Mouse (Mus musculus) hindbrain, embryonic 16.5 days (tissue): ENCODE data around the gene Diras1. TPM values are rescaled to one million over a fixed set of nuclear protein-coding genes. Genes with fewer than 3 reads are reported as not detected.
"Not testable (repeated sequence)": the region's sequence is repeated elsewhere in the genome, so short reads cannot be mapped to it uniquely, and the experiment has no call there.

Experiments used
- ATAC-seq: fragments of 200-750 bp; cut with Nextera tagmentation; 2 replicates; pipeline ENCODE4 v1.8.0; 2017; ENCODE audit warnings: moderate TSS enrichment, moderate library complexity
- H3K27ac ChIP-seq: fragments of 300-500 bp; sonication (generic); 2 replicates; pipeline ENCODE4 v1.5.1; 2014; ENCODE audit warnings: low read depth, mild to moderate bottlenecking, control low read depth, low read length, moderate library complexity
- H3K27me3 ChIP-seq: fragments of 300-500 bp; sonication (generic); replicated peaks from 2 replicates; pipeline ENCODE4 v1.6.1; 2014; ENCODE audit warnings: low read length; ENCODE audit not compliant: control insufficient read depth, insufficient read depth
- H3K36me3 ChIP-seq: fragments of 300-500 bp; sonication (generic); 2 replicates; pipeline ENCODE4 v1.6.1; 2014; ENCODE audit warnings: mild to moderate bottlenecking, low read length, moderate library complexity, mixed read lengths; ENCODE audit not compliant: control insufficient read depth, insufficient read depth
- H3K4me1 ChIP-seq: fragments of 300-500 bp; sonication (generic); 2 replicates; pipeline ENCODE4 v1.6.1; 2014; ENCODE audit warnings: low read depth, low read length; ENCODE audit not compliant: control insufficient read depth, insufficient read depth
- H3K4me2 ChIP-seq: fragments of 300-500 bp; sonication (generic); 2 replicates; pipeline ENCODE4 v1.6.1; 2014; ENCODE audit warnings: mild to moderate bottlenecking, low read length, control low read depth, moderate library complexity
- H3K4me3 ChIP-seq: fragments of 300-500 bp; sonication (generic); 2 replicates; pipeline ENCODE4 v1.5.1; 2014; ENCODE audit warnings: mild to moderate bottlenecking, low read length, control low read depth, moderate library complexity
- H3K9ac ChIP-seq: fragments of 300-500 bp; sonication (generic); 2 replicates; pipeline ENCODE4 v1.6.1; 2014; ENCODE audit warnings: low read depth, mild to moderate bottlenecking, control low read depth, low read length, moderate library complexity
- H3K9me3 ChIP-seq: fragments of 300-500 bp; sonication (generic); 2 replicates; pipeline ENCODE4 v1.6.1; 2014; ENCODE audit warnings: mild to moderate bottlenecking, low read length, moderate library complexity; ENCODE audit not compliant: control insufficient read depth
- WGBS: fragments of 180-500 bp; shearing (Covaris S2); extraction: QIAGEN DNeasy Blood & Tissue Kit; methylation state at CpG from one replicate; pipeline ENCODE4 v1.1.7; 2014; 5-methylcytosine and 5-hydroxymethylcytosine counted together
- polyA plus RNA-seq: library from polyadenylated mRNA; unstranded; fragments of >200 nt; fragmentation: Nextera tagmentation; extraction: Ambion mirVana; gene quantifications from 2 replicates; pipeline ENCODE4 v1.2.1, GENCODE M21; 2015

Gene Diras1
- 74.4 and 81.7 TPM in 2 replicates for polyA plus RNA-seq

- H3K27ac ChIP-seq, result peak within 1 kb of the TSS; percentile 29
- WGBS, result 42% methylated on average over 12 of the region's 12 CpGs
- peak; percentile 10; the same call in 1 of the 2 replicates for ATAC-seq
- peaks cover 9% of the 10 kb centered on the region for H3K36me3 ChIP-seq
- H3K4me2 ChIP-seq, result peak within 1 kb of the TSS; percentile 91
- H3K9me3 ChIP-seq, result no peaks in the 10 kb centered on the region
- H3K4me1 ChIP-seq, result peaks cover 13% of the 10 kb centered on the region
- H3K27me3 ChIP-seq, result peaks cover 2% of the 10 kb centered on the region
- H3K9ac ChIP-seq, result peak within 1 kb of the TSS; percentile 94
- H3K4me3 ChIP-seq, result peak within 1 kb of the TSS; percentile 60
Observed at GRCm38 (mm10) chr10:81025639-81026275, at the start of gene Diras1. Gene Diras1, minus strand, starts transcription at chr10:81025662.

DNA sequence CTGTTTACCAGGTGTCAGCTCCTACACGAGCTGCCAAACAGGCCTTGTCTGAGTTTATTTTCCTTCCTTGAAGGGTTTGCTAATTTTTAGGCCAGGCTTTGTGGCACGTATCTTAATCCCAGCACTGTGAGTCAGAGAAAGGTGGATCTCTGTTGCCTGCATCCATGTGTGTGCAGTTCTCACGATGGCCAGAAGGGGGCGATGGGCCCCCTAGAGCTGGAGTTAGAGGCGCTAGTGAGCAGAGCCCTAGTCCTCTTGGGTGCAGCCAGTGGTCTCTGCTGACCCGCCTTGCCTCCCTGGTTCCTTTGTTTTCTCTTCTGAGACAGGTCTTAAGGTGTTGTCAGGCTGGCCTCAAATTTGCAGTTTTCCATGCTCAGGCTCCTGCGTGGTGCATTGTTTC, 48.0 kb upstream of the Diras1 start:
- H3K4me3 ChIP-seq, result no peak overlapping the region
- WGBS, result 72% methylated on average over 7 of the region's 7 CpGs
- H3K4me1 ChIP-seq, result peaks cover 18% of the 10 kb centered on the region
- no peak overlapping the region for H3K9ac ChIP-seq
- H3K9me3 ChIP-seq, result no peaks in the 10 kb centered on the region
- no peak for ATAC-seq
- H3K27me3 ChIP-seq, result no peaks in the 10 kb centered on the region
- H3K27ac ChIP-seq, result no peak overlapping the region
- H3K36me3 ChIP-seq, result peaks cover 31% of the 10 kb centered on the region
- H3K4me2 ChIP-seq, result no peak overlapping the region

- Histone ChIP-seq H3K4me3 (no peak overlapping the region), H3K9me3 (no peaks in the 10 kb centered on the region), H3K27me3 (no peaks in the 10 kb centered on the region), H3K36me3 (peaks cover 24% of the 10 kb centered on the region), H3K4me1 (peaks cover 18% of the 10 kb centered on the region), H3K4me2 (no peak overlapping the region), H3K9ac (no peak overlapping the region; the same call in 1 of the 2 replicates), H3K27ac (no peak overlapping the region)
- ATAC-seq, result no peak
- WGBS, result 89% methylated on average over 8 of the region's 8 CpGs
Observed at GRCm38 (mm10) chr10:81072290-81072689, 46.8 kb upstream of the Diras1 start.

DNA sequence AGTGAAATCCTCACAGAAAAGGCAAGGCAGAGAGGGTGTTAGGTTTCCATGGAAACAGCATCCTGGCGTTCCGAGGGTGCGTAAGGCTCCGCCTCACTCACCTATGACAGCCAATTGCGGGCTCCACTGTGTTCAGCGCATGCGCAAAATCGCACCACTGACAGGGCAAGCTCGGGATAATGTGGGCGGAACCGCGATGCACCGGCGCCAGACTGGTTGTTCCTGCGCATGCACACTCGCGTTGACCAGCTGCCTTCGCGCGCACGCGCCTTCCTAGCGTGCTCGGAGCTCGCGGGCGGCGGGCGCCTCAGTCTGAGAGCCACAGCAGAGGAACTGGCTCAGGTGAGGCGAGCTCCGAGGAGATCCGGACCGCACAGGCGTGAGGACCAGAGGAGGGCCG, 44.4 kb upstream of the Diras1 start, which contains the start of gene Thop1:
Gene Thop1, plus strand, starts transcription at position 200 of the 400 bp plus-strand sequence.
- peak within 1 kb of the TSS; percentile 83 for H3K9ac ChIP-seq
- H3K4me2 ChIP-seq, result peak within 1 kb of the TSS; percentile 62
- peaks cover 18% of the 10 kb centered on the region for H3K4me1 ChIP-seq
- peak within 1 kb of the TSS; percentile 75 for H3K4me3 ChIP-seq
- H3K27me3 ChIP-seq, result no peaks in the 10 kb centered on the region
- peak; percentile 98 for ATAC-seq
- H3K36me3 ChIP-seq, result peaks cover 13% of the 10 kb centered on the region
- under 1% methylated on average over 35 of the region's 35 CpGs for WGBS
- no peaks in the 10 kb centered on the region for H3K9me3 ChIP-seq
- H3K27ac ChIP-seq, result peak within 1 kb of the TSS; percentile 68

GRCm38 (mm10) chr10:81068706-81069105, 43.2 kb upstream of the Diras1 start:
- 79% methylated on average over 5 of the region's 5 CpGs for WGBS
- Histone ChIP-seq H3K9ac (peak overlapping the region; percentile 44; the same call in 1 of the 2 replicates), H3K36me3 (peaks cover 7% of the 10 kb centered on the region; the same call in 1 of the 2 replicates), H3K4me2 (no peak overlapping the region), H3K4me3 (no peak overlapping the region), H3K27ac (no peak overlapping the region), H3K27me3 (no peaks in the 10 kb centered on the region), H3K9me3 (no peaks in the 10 kb centered on the region), H3K4me1 (peaks cover 18% of the 10 kb centered on the region)
- no peak for ATAC-seq

DNA sequence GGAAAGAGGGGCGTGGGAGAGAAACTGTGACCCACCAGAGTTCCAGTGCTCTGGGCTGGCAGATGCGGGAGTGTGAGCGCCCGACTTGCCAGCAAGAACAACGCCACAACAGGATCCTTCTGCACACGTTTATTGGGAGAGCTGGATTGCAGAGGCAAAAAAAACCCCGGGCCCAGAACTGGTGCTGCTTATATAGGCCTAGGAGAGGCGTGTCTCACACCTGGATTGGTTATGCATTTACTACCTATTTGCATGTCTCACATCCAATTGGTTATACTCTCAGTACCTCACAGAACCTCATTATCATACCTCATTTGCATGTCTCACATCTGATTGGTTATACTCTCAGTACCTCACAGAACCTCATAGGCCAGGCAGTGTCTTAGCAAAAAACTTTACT, 39.1 kb upstream of the Diras1 start:
- H3K36me3 ChIP-seq, H3K9me3 ChIP-seq, H3K4me3 ChIP-seq, H3K27me3 ChIP-seq, H3K4me1 ChIP-seq, H3K9ac ChIP-seq, H3K27ac ChIP-seq, ATAC-seq, H3K4me2 ChIP-seq: not testable (repeated sequence)
- WGBS, result 86% methylated on average over 8 of the region's 8 CpGs

- no peak overlapping the region for H3K4me2 ChIP-seq
- H3K9ac ChIP-seq, result no peak overlapping the region
- H3K9me3 ChIP-seq, result no peaks in the 10 kb centered on the region
- H3K27me3 ChIP-seq, result no peaks in the 10 kb centered on the region
- WGBS, result 57% methylated on average over 4 of the region's 4 CpGs
- H3K4me3 ChIP-seq, result no peak overlapping the region
- no peak for ATAC-seq
- H3K27ac ChIP-seq, result no peak overlapping the region
- no peaks in the 10 kb centered on the region for H3K36me3 ChIP-seq
- peaks cover 19% of the 10 kb centered on the region for H3K4me1 ChIP-seq
Observed at GRCm38 (mm10) chr10:81062710-81063109, 37.2 kb upstream of the Diras1 start.

GRCm38 (mm10) chr10:81059603-81060543, 34.4 kb upstream of the Diras1 start, which contains the start of gene Sgta:
Gene Sgta, minus strand, starts transcription at chr10:81060181.
- H3K9me3 ChIP-seq, result no peaks in the 10 kb centered on the region
- ATAC-seq, result peak; percentile 94
- H3K4me3 ChIP-seq, result peak within 1 kb of the TSS; percentile 85
- no peaks in the 10 kb centered on the region for H3K36me3 ChIP-seq
- peak within 1 kb of the TSS; percentile 97 for H3K4me2 ChIP-seq
- H3K27ac ChIP-seq, result peak within 1 kb of the TSS; percentile 56
- peak within 1 kb of the TSS; percentile 88 for H3K9ac ChIP-seq
- H3K4me1 ChIP-seq, result peaks cover 22% of the 10 kb centered on the region
- H3K27me3 ChIP-seq, result no peaks in the 10 kb centered on the region
- under 1% methylated on average over 44 of the region's 48 CpGs for WGBS

DNA sequence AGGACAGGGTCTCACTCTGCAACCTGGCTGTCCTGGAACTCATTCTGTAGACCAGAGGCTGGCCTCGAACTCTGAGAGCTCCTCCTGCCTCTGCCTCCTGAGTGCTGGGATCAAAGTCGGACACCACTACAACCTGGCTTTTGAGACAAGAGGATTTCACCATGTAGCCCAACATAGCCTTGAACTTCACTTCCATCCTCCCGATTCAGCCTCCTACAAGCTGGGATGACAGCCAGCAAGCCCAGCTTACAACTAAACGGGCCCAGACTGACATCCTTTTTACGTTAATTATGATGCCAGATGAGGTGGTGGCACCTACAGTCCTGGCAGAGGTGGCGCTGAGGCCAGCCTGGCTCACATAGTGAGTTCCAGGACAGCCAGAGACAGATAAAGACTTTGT, 33.4 kb upstream of the Diras1 start:
- Histone ChIP-seq H3K4me2 (peak overlapping the region; percentile 97), H3K27ac (no peak overlapping the region), H3K4me1 (peaks cover 22% of the 10 kb centered on the region), H3K27me3 (no peaks in the 10 kb centered on the region), H3K9ac (peak overlapping the region; percentile 88; the same call in 1 of the 2 replicates), H3K36me3 (no peaks in the 10 kb centered on the region), H3K9me3 (no peaks in the 10 kb centered on the region), H3K4me3 (peak overlapping the region; percentile 85)
- 82% methylated on average over 6 of the region's 6 CpGs for WGBS
- no peak for ATAC-seq
